In the genomic region with DNA sequence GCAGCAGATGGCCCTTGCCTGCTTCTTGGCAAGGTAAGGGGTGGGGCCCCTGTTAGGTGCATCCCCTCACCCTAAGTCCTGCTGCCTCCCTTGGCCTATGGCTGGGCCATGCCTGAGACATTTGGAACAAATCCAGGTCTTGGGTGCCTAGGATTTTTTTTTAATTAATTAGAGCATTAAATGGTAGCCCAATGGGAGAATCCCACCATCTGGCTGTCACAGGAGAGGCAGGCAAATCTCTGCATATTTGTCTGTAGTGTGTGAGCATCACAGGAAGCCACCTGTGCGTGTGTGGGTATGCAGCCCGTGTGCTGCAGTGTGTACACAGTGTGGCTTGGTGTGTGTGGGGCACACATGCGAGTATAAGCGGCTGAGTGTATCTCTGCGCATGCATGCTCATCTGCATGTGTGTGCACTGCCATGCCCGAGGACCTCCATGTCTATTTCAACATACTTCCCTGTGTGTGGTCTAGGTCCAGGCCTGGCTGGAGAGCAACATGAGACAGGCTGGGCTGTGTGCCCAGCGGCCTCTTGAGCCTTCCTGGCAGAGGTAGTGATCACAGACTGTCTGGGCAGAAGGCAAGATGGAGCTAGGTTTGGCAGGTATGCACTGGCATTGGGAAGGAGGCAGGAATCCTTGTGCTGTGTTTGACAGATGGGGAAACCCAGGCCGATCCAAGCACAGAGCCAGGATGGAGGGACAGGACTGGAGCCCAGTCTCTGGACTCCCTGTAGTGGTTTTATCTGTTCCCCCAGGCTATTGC, we compare ENCODE assay signal across 9 mouse cellular contexts. TPM values are rescaled to one million over a fixed set of nuclear protein-coding genes. Genes with fewer than 3 reads are reported as not detected.
DNase-seq lines count a peak whose midpoint lies in the region; ATAC-seq and TF ChIP-seq lines count a peak whose summit lies in the region.
"Had no signal": no experiment of that assay in that cellular context is flagged by ENCODE, and none has a peak within 500 bp of the region (broad histone marks: within the 10 kb centered on the region; RNA-seq: fewer than 3 reads in every experiment).

No protein-coding gene starts in this region.

- 86% methylated on average over 8 of the region's 8 CpGs for WGBS in heart, embryonic 11.5 days (ENCODE audit: insufficient replicate concordance)
- WGBS in midbrain, postnatal 0 days, result 74% methylated on average over 8 of the region's 8 CpGs

- H3K27me3 ChIP-seq in heart, embryonic 11.5 days (ENCODE audit: control insufficient read depth, insufficient read depth, low read length), result peaks cover 8% of the 10 kb centered on the region
- no peaks in the 10 kb centered on the region for H3K27me3 ChIP-seq in midbrain, postnatal 0 days (ENCODE audit: insufficient read depth, low read length)
- H3K27me3 ChIP-seq: embryonic facial prominence, embryonic 12.5 days had no signal

- DNase-seq in left cerebral cortex, adult 2 months (ENCODE audit: extremely low spot score in 1 of 2, low spot score in 2 of 2), result no peak
- DNase-seq in left cerebral cortex, adult 11 months (ENCODE audit: low spot score), result no peak
- peak; percentile 91 for DNase-seq in cerebellum, adult 8-10 months
- peak; percentile 88 for DNase-seq in midbrain, postnatal 0 days (ENCODE audit: low spot score)
- no peak for DNase-seq in layer of hippocampus, postnatal 14 days (ENCODE audit: low spot score in 2 of 2)
- DNase-seq in urinary bladder, postnatal 25 days (ENCODE audit: low spot score), result no peak

- intact Hi-C loops in left cerebral cortex, adult 2 months (cut with DNase I), result no loop called here

- ATAC-seq in heart, embryonic 11.5 days (replicated peaks; ENCODE audit: insufficient number of reproducible peaks, low FRiP score, low TSS enrichment), result 0 out of 2 replicates have a peak, but pooled peaks have one; percentile 9
- no peak; the same call in 1 of the 2 replicates for ATAC-seq in midbrain, postnatal 0 days (ENCODE audit: low FRiP score)
- no peak for ATAC-seq in megakaryocyte progenitor cell, adult 5-6 weeks (replicated peaks; ENCODE audit: poor library complexity)

- no peak overlapping the region for H3K9ac ChIP-seq in heart, embryonic 11.5 days (ENCODE audit: low read depth, low read length)
- 0 out of 2 replicates have a peak overlapping the region, but pooled peaks have one; percentile 8 for H3K9ac ChIP-seq in midbrain, postnatal 0 days (replicated peaks; ENCODE audit: low read length, poor library complexity, severe bottlenecking)
- H3K9ac ChIP-seq: embryonic facial prominence, embryonic 12.5 days had no signal

- no peak overlapping the region for H3K4me3 ChIP-seq in left cerebral cortex, adult 2 months
- H3K4me3 ChIP-seq in heart, embryonic 11.5 days (ENCODE audit: low read depth, low read length), result no peak overlapping the region
- H3K4me3 ChIP-seq in midbrain, postnatal 0 days (ENCODE audit: low read depth, low read length), result no peak overlapping the region
- H3K4me3 ChIP-seq: embryonic facial prominence, embryonic 12.5 days had no signal

- 0 out of 2 replicates have a peak, but pooled peaks cover 2% of the 10 kb centered on the region for H3K4me1 ChIP-seq in heart, embryonic 11.5 days (ENCODE audit: control insufficient read depth, insufficient read depth, low read length)
- peaks cover 43% of the 10 kb centered on the region for H3K4me1 ChIP-seq in midbrain, postnatal 0 days (ENCODE audit: insufficient read depth, low read length)

- TF ChIP-seq CTCF in left cerebral cortex, adult 2 months (IDR thresholded peaks at IDR 0.05), result no peak
- TF ChIP-seq CTCF in midbrain, postnatal 0 days (IDR thresholded peaks at IDR 0.05), result no peak

- H3K9me3 ChIP-seq in heart, embryonic 11.5 days (replicated peaks; ENCODE audit: control insufficient read depth, low read length), result no peaks in the 10 kb centered on the region
- H3K9me3 ChIP-seq in midbrain, postnatal 0 days (ENCODE audit: low read length), result no peaks in the 10 kb centered on the region
- H3K9me3 ChIP-seq: embryonic facial prominence, embryonic 12.5 days had no signal

- no peaks in the 10 kb centered on the region for H3K36me3 ChIP-seq in heart, embryonic 11.5 days (ENCODE audit: control insufficient read depth, insufficient read depth, low read length)
- H3K36me3 ChIP-seq in midbrain, postnatal 0 days (ENCODE audit: insufficient read depth, low read length), result no peaks in the 10 kb centered on the region
- H3K36me3 ChIP-seq: embryonic facial prominence, embryonic 12.5 days had no signal

- H3K27ac ChIP-seq in left cerebral cortex, adult 2 months, result 0 out of 2 replicates have a peak overlapping the region, but pooled peaks have one; percentile 8
- H3K27ac ChIP-seq in heart, embryonic 11.5 days (ENCODE audit: low read depth, low read length), result no peak overlapping the region
- 0 out of 2 replicates have a peak overlapping the region, but pooled peaks have one; percentile 7 for H3K27ac ChIP-seq in midbrain, postnatal 0 days (ENCODE audit: low read depth, low read length)
- H3K27ac ChIP-seq: embryonic facial prominence, embryonic 12.5 days had no signal

- H3K4me2 ChIP-seq in heart, embryonic 11.5 days, result no peak overlapping the region
- H3K4me2 ChIP-seq in midbrain, postnatal 0 days (ENCODE audit: low read depth, low read length, poor library complexity, severe bottlenecking), result no peak overlapping the region
- H3K4me2 ChIP-seq: embryonic facial prominence, embryonic 12.5 days had no signal

RNA-seq across cellular contexts. Expression of gene Lrp8, which starts 19.0 kb away (rescaled TPM):
- 100 to 1,000 TPM in 1 of 2 experiments, 10 to 100 TPM in 1; 93.2 to 123 TPM for total RNA-seq in left cerebral cortex, adult 2 months (2021)
- 1.1 and 1.8 TPM in 2 replicates for polyA plus RNA-seq in heart, embryonic 11.5 days (2014; fragmentation: Nextera tagmentation; extraction: Ambion mirVana)
- 74.1 and 78.5 TPM in 2 replicates for total RNA-seq in midbrain, postnatal 0 days (2014; rRNA removed)
- polyA plus RNA-seq in midbrain, postnatal 0 days (2015; fragmentation: Nextera tagmentation; extraction: Ambion mirVana), result 31.9 and 35.2 TPM in 2 replicates
- total RNA-seq in layer of hippocampus, postnatal 14 days (2021), result 100 to 1,000 TPM; 116 to 132 TPM
- total RNA-seq in megakaryocyte progenitor cell, adult 5-6 weeks (2015), result 15.6 and 19.7 TPM in 2 replicates
- total RNA-seq in megakaryocyte progenitor cell, adult 5-6 weeks (2017), result 15.3 and 17.3 TPM in 2 replicates

RNA-seq across cellular contexts. Expression of gene Magoh, which starts 58.5 kb away (rescaled TPM):
- 10 to 100 TPM; 33.9 to 41.7 TPM for total RNA-seq in left cerebral cortex, adult 2 months (2021)
- polyA plus RNA-seq in heart, embryonic 11.5 days (2014; fragmentation: Nextera tagmentation; extraction: Ambion mirVana), result 112 and 123 TPM in 2 replicates
- 44.5 and 45.3 TPM in 2 replicates for total RNA-seq in midbrain, postnatal 0 days (2014; rRNA removed)
- polyA plus RNA-seq in midbrain, postnatal 0 days (2015; fragmentation: Nextera tagmentation; extraction: Ambion mirVana), result 117 and 124 TPM in 2 replicates
- 10 to 100 TPM; 37.4 to 40.5 TPM for total RNA-seq in layer of hippocampus, postnatal 14 days (2021)
- 241 and 247 TPM in 2 replicates for total RNA-seq in megakaryocyte progenitor cell, adult 5-6 weeks (2015)
- total RNA-seq in megakaryocyte progenitor cell, adult 5-6 weeks (2017), result 327 and 344 TPM in 2 replicates

Comparison
In these comparisons a context has a peak if more than half of its experiments do, and no peak if none do; other contexts are left out.
1. DNase-seq: peak in cerebellum, adult 8-10 months (single experiment) and midbrain, postnatal 0 days (single experiment); none in left cerebral cortex, adult 2 months (0 of 2), left cerebral cortex, adult 11 months (single experiment), layer of hippocampus, postnatal 14 days (0 of 2) and urinary bladder, postnatal 25 days (single experiment).